Mouse (Mus musculus) liver, postnatal 0 days (tissue): ENCODE measurements around the gene Zfp128. TPM values are rescaled to one million over a fixed set of nuclear protein-coding genes. Genes with fewer than 3 reads are reported as not detected.
"Not testable (repeated sequence)": the region's sequence is repeated elsewhere in the genome, so short reads cannot be mapped to it uniquely, and the experiment has no call there.

Experiments
- ATAC-seq: fragments of 200-750 bp; cut with Nextera tagmentation; 2 replicates; pipeline ENCODE4 v1.8.0; 2017; ENCODE audit warnings: mild to moderate bottlenecking, moderate library complexity
- DNase-seq: peaks from one replicate; pipeline ENCODE4 v3.0.0-alpha.2; 2016
- H3K27ac ChIP-seq: fragments of 300-500 bp; sonication (generic); 2 replicates; pipeline ENCODE4 v1.5.1; 2014; ENCODE audit warnings: antibody characterized with exemption, moderate library complexity, mild to moderate bottlenecking, low read depth
- H3K27me3 ChIP-seq: fragments of 300-500 bp; sonication (generic); 2 replicates; pipeline ENCODE4 v1.6.1; 2014; ENCODE audit warnings: low read length, control low read depth, mixed read lengths; ENCODE audit not compliant: insufficient read depth
- H3K36me3 ChIP-seq: fragments of 300-500 bp; sonication (generic); replicated peaks from 2 replicates; pipeline ENCODE4 v1.6.1; 2014; ENCODE audit warnings: mild to moderate bottlenecking, control low read depth, low read length, moderate library complexity, mixed read lengths; ENCODE audit not compliant: insufficient read depth
- H3K4me1 ChIP-seq: fragments of 300-500 bp; sonication (generic); 2 replicates; pipeline ENCODE4 v1.6.1; 2014; ENCODE audit warnings: antibody characterized with exemption, mild to moderate bottlenecking, control low read depth; ENCODE audit not compliant: insufficient read depth
- H3K4me2 ChIP-seq: fragments of 300-500 bp; sonication (generic); 2 replicates; pipeline ENCODE4 v1.6.1; 2014; ENCODE audit warnings: low read depth, mild to moderate bottlenecking, low read length, moderate library complexity, mixed read lengths
- H3K4me3 ChIP-seq: fragments of 300-500 bp; sonication (generic); 2 replicates; pipeline ENCODE4 v1.5.1; 2014; ENCODE audit warnings: low read depth, low read length
- H3K9ac ChIP-seq: fragments of 300-500 bp; sonication (generic); replicated peaks from 2 replicates; pipeline ENCODE4 v1.6.1; 2014; ENCODE audit warnings: mild to moderate bottlenecking, moderate library complexity
- H3K9me3 ChIP-seq: fragments of 300-500 bp; sonication (generic); 2 replicates; pipeline ENCODE4 v1.6.1; 2016; ENCODE audit warnings: mild to moderate bottlenecking, control low read depth, low read length, mixed read lengths
- CTCF ChIP-seq: sonication (generic); IDR thresholded peaks from 2 replicates; pipeline ENCODE4 v1.5.1; 2016; ENCODE audit warnings: antibody characterized with exemption, low read depth
- EP300 ChIP-seq: IDR thresholded peaks from 2 replicates; pipeline ENCODE4 v1.6.1; 2016; ENCODE audit warnings: antibody characterized with exemption, low read depth, mild to moderate bottlenecking
- WGBS: fragments of 180-500 bp; shearing (Covaris S2); extraction: QIAGEN DNeasy Blood & Tissue Kit; methylation state at CpG from one replicate; pipeline ENCODE4 v1.1.7; 2014; ENCODE audit not compliant: insufficient replicate concordance; 5-methylcytosine and 5-hydroxymethylcytosine counted together
- polyA plus RNA-seq: library from polyadenylated mRNA; unstranded; fragments of >200 nt; fragmentation: Nextera tagmentation; extraction: Ambion mirVana; gene quantifications from 2 replicates; pipeline ENCODE4 v1.2.1, GENCODE M21; 2015

The Zfp128 gene
- polyA plus RNA-seq, 1 experiment from 2014 or later: 0.61 TPM

DNA sequence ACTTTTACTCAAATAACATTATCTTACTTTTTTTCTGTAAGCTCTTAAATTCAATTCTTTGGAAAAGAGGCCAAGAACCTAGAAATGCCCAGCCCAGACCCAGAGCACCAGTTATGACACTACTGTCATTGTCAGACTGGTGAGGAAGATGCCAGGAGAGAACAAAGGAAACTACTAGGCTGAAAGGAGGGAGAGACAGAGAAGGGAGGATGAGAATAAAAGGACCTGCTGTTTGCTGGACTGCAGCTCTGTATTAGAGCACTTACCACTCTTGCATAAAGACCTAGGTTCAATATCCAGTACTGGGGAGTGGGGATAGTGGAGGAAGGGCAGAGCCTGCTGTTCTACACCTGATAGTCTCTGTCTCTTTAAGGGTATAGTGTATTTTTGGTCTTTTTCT lies 941 bp upstream of the Zfp128 start:
- no peak overlapping the region for H3K4me3 ChIP-seq
- no peak overlapping the region for H3K27ac ChIP-seq
- H3K36me3 ChIP-seq: 0 out of 2 replicates have a peak, but pooled peaks cover 3% of the 10 kb centered on the region
- no peak overlapping the region for H3K4me2 ChIP-seq
- DNase-seq (no peak), ATAC-seq (no peak)
- no peak for TF ChIP-seq CTCF
- no peak for TF ChIP-seq EP300
- H3K27me3 ChIP-seq: no peaks in the 10 kb centered on the region
- H3K4me1 ChIP-seq: peaks cover 10% of the 10 kb centered on the region
- H3K9me3 ChIP-seq: no peaks in the 10 kb centered on the region
- no peak overlapping the region for H3K9ac ChIP-seq

DNA sequence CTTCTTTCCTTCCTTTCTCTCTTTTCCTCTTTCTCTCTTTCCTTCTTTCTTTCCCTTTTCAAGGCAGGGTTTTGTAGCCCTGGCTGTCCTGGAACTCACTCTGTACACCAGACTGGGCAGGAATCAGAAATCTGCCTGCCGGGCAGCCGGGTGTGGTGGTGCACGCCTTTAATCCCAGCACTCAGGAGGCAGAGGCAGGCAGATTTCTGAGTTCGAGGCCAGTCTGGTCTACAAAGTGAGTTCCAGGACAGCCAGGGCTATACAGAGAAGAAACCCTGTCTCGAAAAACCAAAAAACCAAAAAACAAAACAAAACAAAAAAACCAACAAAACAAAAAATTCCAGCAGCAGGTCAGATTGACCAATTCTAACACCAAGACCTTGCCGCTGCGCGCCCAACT lies 480 bp upstream of the Zfp128 start:
- DNase-seq, ATAC-seq: not testable (repeated sequence)
- 35% methylated on average over 8 of the region's 8 CpGs for WGBS

DNA sequence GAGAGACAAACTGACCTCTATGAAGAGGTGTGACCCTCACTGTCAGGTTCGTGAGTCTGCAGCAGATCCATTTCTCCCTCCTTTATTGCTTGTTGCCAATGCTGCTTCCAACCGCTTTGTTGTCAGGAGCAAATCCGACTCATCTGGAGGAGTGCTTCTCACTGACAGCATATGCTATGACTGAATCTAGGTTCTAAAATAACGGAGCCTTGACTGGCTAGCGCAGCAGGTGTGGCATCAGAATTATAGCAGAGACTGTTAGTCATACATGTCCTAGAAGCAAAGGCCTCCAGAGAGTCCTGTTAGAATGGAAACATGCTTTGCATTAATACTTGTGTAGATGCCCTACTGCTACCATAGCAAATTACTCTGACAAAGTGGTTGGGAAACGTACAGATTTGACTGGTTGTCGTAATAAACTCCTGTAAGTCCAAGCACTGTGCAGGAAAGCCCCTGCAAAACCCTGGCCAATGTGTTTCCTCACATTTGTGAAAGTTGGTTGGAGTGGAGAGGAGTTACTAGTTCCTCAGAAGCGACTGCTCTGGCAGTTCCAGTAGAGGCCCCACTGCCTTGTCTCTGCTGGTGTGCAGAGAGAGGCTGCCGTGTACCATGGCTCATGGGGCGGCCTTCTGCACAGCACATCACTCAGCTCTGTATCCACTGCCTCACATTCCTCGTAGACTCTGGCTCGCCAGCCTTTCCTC lies 5.7 kb downstream of the Zfp128 start:
- Histone ChIP-seq H3K36me3 (peaks cover 37% of the 10 kb centered on the region), H3K27me3 (no peaks in the 10 kb centered on the region), H3K4me3 (no peak overlapping the region), H3K9me3 (no peaks in the 10 kb centered on the region), H3K4me2 (no peak overlapping the region), H3K9ac (no peak overlapping the region), H3K4me1 (peaks cover 4% of the 10 kb centered on the region), H3K27ac (no peak overlapping the region)
- TF ChIP-seq EP300 (no peak), CTCF (no peak)
- ATAC-seq (no peak), DNase-seq (no peak)
- WGBS: 81% methylated on average over 12 of the region's 12 CpGs

More for the DNA sequence above, 480 bp upstream of the Zfp128 start:
- not testable (repeated sequence) for H3K9me3 ChIP-seq, H3K4me1 ChIP-seq, H3K9ac ChIP-seq, H3K27ac ChIP-seq, H3K27me3 ChIP-seq, H3K36me3 ChIP-seq
- peak overlapping the region; percentile 90 for H3K4me2 ChIP-seq
- H3K4me3 ChIP-seq: peak overlapping the region; percentile 75

DNA sequence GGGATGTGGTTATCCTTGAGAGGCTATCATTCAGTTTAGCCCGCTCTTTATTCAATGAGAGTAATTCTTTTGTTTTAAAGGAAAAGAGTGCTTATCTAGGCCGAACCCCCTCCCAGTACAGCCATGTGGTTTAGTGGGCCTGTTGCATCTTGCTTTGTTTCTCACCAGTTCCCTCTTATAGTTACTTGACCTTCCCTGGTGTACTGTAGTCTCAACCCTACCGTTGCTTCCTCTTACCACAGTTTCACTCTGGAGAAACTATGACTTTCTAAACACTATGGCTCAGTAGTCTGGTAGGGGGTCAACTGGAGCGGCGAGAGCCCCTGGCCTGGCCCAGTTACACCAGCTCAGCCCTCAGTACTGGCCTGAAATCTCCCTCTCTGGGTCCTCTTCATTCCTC lies 6.6 kb downstream of the Zfp128 start:
- Histone ChIP-seq H3K36me3 (peaks cover 37% of the 10 kb centered on the region), H3K27me3 (no peaks in the 10 kb centered on the region), H3K27ac (no peak overlapping the region), H3K9me3 (no peaks in the 10 kb centered on the region), H3K4me2 (no peak overlapping the region), H3K4me1 (no peaks in the 10 kb centered on the region), H3K4me3 (no peak overlapping the region), H3K9ac (no peak overlapping the region)
- ATAC-seq: no peak
- no peak for TF ChIP-seq EP300
- TF ChIP-seq CTCF: no peak
- no peak for DNase-seq
- WGBS: 77% methylated on average over 5 of the region's 5 CpGs

DNA sequence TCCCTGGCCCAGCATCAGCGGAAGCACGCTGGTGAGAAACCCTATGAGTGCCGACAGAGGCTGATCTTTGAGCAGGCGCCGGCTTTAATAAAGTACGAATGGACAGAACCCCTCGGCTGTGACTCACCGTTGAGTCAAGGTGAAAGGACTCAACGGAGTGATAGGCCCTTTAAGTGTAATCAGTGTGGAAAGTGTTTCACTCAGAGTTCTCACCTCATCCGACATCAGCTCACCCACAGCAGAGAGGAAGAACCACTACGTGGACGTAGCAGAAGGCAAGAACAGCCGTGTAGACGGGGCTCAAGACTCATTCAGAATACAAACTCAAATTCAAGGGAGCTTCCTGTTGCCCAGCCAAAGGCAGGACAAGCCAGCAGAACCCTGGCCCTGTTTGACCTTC lies 10.0 kb downstream of the Zfp128 start:
- Histone ChIP-seq H3K4me2 (no peak overlapping the region), H3K36me3 (peaks cover 28% of the 10 kb centered on the region), H3K9me3 (no peaks in the 10 kb centered on the region), H3K27me3 (no peaks in the 10 kb centered on the region), H3K9ac (no peak overlapping the region), H3K4me3 (no peak overlapping the region), H3K27ac (no peak overlapping the region), H3K4me1 (no peaks in the 10 kb centered on the region)
- TF ChIP-seq CTCF (no peak), EP300 (no peak)
- no peak for DNase-seq
- 85% methylated on average over 14 of the region's 14 CpGs for WGBS
- ATAC-seq: no peak

- 45% methylated on average over 1 of the region's 1 CpGs for WGBS
- H3K4me2 ChIP-seq: no peak overlapping the region
These were observed 10.4 kb downstream of the Zfp128 start for GRCm38 (mm10) chr7:12891334-12891733.

More at GRCm38 (mm10) chr7:12891334-12891733, 10.4 kb downstream of the Zfp128 start:
- ATAC-seq: no peak
- no peak for DNase-seq
- H3K27me3 ChIP-seq: no peaks in the 10 kb centered on the region
- H3K9ac ChIP-seq: no peak overlapping the region
- H3K36me3 ChIP-seq: peaks cover 26% of the 10 kb centered on the region
- no peak overlapping the region for H3K27ac ChIP-seq
- no peaks in the 10 kb centered on the region for H3K4me1 ChIP-seq
- TF ChIP-seq CTCF: no peak
- TF ChIP-seq EP300: no peak
- no peaks in the 10 kb centered on the region for H3K9me3 ChIP-seq
- H3K4me3 ChIP-seq: no peak overlapping the region
